Mouse (Mus musculus) Muller cell, postnatal 12 days (primary cell): Measurements from ENCODE around the gene Zfp282.
"Not testable (repeated sequence)": the region's sequence is repeated elsewhere in the genome, so short reads cannot be mapped to it uniquely, and the experiment has no call there.

ENCODE experiments used
- DNase-seq: peaks from one replicate; pipeline ENCODE4 v3.0.0-alpha.2; 2015; ENCODE audit errors: inconsistent ontology term

Gene Zfp282

DNA sequence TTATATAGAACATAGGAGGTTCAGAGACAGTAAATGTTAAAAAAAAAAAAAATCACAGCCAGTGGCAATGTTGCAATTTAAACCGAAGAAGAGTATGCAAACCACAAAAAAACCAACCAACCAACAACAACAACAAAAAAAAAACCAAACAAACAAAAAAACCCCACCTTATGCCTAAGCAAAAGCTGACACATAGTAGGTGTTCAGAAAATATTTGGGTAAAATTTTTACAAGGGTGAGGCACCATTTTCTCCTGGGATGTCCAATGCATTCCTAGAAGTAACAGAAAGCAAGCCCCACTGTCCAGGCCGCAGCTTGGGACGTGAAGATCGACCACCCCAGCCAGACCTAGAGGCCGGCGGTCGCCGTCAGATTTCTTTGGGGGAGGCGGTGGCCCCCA is at the start of gene Zfp282:
Gene Zfp282 (plus strand): TSS at position 147 of the 400 bp plus-strand sequence.
- DNase-seq = no peak

DNA sequence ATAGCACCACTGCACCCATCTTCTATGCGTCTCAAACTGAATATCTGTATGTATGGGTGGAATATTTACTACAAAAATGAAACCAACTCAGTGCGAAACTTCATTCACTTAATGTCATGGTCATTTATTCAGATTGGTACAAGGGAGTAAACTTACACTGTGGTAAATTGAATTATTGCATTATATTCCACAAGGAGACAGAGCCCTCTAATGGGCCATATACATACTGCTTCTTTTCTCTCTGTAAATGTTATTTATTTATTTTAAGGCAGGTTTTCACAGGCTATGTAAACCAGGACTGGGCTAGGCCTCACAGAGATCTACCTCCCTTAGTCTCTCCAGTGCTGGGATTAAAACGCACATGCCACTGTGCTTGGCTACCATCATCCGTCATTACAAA is 49.5 kb upstream of the Zfp282 start:
- DNase-seq = no peak

DNA sequence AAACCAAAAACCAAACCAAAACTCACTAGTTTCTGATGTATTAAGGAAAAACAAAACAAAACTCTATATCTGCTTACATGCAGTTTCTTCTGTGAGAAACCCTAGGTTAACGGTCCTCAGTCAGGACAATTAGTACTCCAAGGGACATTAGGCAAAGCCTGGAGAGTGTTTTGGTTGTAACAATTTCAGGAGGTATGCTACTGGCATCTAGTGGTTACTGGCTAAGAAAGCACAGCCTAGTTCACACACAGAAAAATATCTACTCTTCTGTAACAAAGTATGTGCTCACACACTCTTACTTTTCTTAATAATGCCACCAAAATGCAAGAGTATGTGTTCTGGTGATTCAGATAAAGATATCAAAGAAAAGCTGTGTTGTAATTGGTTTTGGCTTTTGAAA is 48.1 kb upstream of the Zfp282 start:
- DNase-seq = peak; percentile 42

DNA sequence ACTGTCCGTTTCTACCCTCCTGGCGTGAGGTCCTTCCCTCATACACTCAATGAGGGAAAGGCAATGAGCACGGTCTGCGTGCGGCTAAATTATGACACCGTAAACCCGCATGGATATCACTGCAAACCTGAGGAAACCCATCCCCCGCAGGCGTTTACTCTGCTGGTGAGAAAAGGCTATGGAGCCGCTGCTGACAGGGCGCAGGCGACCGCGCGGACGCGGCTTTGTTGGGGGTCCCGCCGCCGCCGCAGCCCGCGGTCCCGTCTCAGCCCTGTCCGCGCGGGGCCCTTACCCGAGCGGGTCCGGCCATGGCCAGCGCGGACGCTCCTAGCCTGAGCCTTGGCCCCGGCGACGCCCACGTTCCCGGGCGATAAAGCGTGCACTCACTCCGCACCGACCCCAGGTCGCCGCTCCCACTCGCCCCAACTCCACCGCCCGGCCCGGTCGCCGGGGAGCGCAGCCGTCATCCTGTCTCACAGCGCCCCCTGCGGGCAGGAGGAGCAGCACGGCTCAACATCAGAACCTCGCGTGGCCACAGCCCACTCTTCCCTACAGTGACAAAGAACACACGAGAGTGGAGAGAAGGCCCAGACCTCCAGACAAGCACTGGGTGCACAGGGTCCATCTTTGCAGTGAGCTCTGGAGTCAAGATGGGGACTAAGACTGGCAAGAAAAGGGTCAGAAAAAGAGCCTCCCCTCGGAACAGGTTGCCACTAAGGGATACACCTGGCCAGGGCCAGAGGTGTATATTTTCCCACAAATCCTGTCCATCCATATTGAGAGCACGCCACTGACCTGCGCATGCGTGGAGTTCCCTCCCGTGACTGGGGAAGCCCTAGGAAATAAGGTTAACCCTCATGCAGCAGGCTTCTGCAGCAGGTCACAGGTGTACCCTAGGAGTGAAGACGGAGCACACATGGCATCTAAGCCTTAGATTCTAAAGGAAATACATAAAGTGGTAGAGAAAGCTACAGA is 46.6 kb upstream of the Zfp282 start, which contains the start of gene Zfp786:
Gene Zfp786 (minus strand): TSS at position 764 of the 975 bp plus-strand sequence.
- peak; percentile 90 for DNase-seq

DNA sequence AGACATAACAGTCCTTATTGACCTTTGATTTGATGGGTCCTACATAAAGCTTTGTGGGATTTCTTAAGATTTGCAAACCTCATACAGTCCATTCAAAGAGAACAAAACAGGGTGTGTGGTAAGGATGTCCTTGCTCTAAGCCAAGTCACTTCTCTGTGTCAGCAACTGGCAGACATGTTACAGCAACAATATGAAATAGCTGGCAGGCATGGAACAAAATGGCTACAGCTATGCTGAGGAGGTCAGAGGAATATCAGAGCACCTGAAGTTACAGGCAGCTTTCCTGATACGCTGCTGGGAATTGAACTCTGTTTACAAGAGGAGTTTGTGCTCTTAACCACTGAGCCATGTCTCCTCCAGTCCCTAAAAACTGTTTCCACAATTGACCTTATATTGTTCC is 44.8 kb upstream of the Zfp282 start:
- DNase-seq = no peak

DNA sequence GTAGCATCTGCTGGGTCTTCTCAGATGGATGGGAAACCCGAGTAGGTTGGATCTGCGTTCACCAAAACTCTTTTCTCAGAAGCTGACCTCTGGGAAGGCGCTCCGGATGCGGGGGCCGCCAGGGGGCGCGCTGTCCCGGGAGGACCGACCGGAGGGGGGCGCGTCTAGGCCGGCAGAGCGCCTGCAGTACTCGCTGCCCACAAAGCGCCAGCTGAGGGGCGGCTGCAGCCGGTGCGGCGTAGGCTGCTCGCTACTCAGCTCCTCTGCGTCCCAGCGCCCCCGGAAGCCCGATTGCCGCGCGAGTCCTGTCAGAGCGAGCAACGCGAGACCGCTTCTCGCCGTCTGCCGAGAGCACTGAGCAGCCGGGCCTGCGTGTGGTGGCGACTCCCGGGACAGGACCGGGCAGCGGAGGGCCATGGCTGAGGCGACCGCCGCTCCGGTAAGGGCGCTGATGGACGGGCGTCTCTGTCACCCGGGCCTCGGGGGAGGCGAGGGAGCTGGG is 41.5 kb upstream of the Zfp282 start, which contains the start of gene Zfp398:
Gene Zfp398 (plus strand): TSS at position 180 of the 502 bp plus-strand sequence.
- DNase-seq = peak; percentile 96

DNA sequence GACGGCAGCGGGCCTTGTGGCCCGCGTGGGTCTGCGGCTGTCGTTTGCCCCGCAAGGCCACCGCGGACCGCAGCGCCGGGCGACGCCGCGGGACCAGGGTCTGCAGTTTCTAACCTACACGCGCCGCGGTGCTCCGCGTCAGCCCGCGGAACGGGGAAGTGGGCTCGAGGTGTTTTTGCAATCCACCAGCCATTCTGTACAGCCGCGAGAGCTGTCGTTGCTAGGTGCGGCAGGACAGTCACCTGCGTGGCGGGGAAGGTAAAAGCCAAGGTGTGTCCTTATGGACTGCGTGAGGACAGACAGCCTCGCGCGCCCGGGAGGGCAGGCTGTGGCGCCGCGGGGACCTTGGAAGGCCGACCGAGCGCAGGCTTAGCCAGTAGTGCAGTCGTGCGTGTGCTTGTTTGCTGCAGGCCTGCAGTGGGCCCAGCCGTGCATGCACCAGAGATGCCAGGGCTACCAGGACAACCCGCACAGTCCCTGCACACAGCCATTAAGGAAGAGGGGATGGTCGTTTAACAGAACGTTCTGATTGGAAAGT is 41.0 kb upstream of the Zfp282 start:
- peak; percentile 70 for DNase-seq

DNA sequence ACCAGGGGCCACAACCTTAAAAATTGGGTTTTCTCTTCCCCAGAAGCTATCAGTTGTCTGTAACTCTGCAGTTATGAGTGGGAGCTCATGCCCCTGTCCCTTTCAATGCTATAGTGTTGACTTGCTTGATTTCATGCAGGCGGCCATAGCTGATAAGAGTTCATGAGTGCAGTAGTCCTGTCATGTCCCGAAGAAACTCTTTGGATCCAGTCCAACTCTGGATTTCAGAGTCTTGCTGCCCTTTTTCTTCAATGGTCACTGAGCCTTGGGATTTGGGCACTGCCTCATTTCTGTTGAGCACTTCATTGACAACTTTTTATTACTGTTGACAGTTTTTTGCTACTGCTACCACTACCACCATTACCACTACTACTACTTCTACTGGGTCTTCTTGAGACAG is 39.4 kb upstream of the Zfp282 start:
- no peak for DNase-seq

DNA sequence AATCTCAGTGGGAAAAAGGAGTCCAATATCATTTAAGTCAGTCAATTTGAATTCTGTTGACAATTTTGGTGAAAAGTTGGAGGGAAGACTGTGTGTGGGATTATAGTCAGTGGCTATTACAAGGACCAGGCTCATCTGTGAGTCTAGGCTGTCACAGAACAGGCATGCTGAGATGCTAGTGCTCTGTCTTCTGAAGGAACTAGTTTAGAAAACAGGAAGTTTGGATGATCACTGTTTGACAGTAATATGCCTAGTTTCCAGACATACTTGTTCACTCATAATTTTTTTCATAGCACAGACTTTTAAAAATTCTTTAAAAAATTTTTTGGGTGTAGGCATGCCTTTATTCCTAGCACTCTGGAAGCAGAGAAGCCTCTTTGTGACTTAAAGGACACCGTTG is 35.9 kb upstream of the Zfp282 start:
- DNase-seq = no peak

DNA sequence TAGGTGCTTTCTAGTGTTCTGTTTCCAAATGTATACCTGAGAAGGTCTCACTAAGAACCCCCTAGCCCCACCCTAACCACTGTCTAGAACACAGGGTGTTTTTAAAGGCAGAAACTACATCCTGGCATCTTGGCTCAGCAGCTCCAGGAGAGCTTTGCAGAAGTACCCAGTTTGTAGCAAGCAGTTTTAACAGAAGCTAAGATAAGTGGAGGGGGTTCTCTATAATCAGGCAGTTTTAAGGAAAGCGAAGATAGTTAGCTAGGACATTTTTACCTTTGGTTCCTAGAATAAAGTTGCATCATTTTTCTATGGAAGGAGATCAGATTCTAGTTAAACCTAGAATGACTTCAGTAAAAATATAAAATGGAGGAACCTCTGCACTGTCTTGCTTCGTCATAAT is 35.2 kb upstream of the Zfp282 start:
- no peak for DNase-seq

DNA sequence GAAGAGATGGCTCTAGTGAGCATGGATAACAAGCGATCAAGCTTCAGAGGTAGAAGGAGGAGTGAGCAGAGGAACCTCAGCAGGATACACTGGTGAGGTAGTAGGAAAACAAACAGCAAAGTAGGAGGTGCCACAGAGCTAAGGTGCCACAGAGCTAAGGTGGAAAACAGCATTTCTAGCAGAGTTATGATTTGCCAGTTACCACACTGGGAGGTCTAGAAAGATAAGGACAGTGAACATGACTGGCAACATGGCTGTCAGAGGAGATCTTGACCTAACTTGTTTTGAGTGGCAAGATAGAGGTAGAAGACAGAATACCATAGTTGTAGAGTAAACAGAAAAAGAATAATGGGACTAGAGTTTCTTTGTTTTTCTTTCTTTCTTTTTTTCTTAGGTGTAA is 34.7 kb upstream of the Zfp282 start:
- no peak for DNase-seq

DNA sequence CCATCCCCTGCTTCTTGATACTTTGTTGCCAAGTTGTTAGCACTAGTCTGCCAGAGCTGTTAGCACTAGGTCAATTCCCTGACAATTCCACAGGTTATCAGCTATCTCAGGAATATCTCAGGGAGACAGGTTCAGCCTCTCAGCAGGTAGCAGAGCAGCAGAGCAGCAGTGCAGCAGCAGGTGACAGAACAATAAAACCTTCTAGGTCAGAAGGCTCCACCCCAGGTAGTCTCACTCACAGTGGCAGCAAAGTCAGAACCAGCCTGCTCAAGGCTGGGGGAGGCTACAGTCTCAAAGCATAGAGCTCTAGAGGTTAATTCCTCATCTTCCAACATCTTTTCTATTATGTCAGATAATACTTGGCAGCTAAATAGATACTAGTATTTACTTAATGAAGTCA is 31.2 kb upstream of the Zfp282 start:
- DNase-seq = no peak

DNA sequence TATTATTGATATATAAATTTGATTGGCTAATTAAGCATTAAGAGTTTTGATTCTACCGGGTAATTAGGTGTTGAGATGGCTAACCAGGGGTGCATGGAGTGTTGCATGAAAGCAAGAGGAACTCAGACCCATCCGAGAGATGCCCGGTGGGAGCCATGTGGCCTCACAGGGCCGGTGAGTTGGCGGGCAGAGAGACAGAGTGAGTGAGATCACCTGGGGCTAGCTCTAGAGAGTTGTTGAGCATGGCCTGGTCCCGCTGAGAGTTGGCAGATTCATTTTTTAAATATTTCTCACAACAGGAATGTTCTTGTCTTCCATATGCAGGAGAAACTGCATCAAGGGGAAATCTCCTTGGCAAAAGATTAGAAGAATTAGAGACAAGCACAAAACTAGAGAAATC is 19.8 kb upstream of the Zfp282 start:
- no peak for DNase-seq

DNA sequence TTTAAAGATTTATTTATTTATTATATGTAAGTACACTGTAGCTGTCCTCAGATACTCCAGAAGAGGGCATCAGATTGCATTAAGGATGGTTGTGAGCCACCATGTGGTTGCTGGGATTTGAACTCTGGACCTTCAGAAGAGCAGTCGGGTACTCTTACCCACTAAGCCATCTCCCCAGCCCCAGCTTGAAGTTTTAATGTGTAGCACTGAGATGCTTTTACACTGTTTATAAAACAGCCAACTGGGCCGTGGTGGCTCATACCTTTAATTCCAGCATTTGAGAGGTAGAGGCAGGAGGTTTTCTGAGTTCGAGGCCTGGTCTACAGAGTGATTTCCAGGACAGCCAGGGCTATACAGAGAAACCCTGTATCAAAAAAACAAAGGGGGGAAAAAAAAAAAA is 19.3 kb upstream of the Zfp282 start:
- DNase-seq = not testable (repeated sequence)

DNA sequence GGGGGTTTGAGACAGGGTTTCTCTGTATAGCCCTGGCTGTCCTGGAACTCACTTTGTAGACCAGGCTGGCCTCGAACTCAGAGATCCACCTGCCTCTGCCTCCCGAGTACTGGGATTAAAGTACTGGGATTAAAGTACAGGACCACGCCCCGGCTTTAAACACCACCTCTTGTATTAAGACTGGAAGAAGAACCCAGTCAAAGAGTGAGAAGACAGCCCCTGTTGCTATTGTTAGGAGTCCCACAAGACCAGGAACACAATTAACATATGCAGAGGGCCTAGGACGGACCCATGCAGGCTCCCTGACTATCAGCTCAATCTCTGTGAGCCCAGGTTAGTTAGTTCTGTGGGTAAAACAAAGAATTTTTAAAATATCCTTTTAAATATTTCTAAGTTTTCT is 4.7 kb upstream of the Zfp282 start:
- no peak for DNase-seq

DNA sequence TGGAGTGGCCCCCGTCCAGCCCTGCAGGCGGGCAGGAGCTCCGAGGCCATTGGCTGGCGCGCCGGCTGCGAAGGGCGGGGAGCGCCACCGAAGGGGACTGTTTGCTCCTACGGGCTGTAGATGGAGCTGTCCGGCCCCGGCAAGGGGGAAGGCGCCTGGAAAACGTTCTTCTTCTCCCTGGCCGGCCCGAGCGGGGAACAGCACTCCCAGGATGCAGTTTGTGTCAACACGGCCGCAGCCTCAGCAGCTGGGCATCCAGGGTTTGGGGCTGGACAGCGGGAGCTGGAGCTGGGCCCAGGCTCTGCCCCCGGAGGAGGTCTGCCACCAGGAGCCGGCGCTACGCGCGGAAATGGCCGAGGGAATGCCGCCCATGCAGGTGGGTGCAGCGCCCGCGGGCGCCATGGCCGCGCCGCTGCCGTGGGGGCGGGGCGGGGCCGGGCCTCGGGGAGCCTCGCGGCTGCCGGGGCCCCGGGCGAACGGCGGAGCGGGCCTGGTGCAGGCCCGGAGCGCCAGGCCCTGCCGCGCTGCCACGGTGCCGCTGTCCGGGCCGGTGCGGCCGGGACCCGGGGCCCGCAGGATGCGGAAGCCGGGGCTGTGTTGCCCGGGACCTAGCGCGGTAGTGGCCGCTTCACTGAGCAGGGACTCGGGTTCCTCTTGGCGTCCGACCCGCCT is 593 bp downstream of the Zfp282 start:
- peak; percentile 96 for DNase-seq

DNA sequence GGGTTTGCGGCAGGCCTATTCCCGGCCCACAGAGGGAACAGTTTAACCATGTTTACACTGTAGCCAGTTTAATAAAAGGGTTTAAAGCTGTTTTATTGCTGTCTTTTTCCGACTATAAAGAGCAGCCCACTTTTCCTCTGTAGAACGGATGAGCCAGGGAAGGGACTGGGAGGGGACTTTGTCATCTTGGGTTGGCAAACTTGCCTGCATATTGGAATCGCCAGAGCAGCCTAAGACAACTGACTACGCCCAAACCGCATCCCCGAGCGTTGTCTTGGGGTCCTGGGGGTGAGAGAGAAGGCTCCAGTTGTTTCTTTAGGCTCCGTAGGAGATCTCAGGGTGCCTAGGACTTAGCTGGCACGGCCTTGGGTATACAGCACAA is 1.1 kb downstream of the Zfp282 start:
- peak; percentile 60 for DNase-seq

DNA sequence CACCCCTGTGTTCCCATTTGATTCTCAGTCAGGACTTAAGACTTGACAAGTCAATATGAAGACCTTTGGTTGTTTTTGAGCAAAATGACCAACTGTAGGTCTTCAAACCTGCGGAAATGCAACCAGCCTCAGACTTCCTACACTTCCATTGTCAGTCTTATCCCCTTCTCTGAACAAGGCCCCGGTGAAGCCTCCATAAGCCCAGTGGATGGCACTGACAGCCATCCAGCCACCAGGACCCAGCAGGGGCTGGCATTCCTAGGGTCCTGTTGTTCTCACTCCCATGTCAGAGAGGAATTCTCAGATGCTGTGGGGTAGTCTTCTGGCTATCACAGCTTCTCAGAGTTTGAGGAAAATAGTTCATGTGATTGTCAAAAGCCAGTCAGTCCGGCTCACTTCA is 1.6 kb downstream of the Zfp282 start:
- peak; percentile 35 for DNase-seq

DNA sequence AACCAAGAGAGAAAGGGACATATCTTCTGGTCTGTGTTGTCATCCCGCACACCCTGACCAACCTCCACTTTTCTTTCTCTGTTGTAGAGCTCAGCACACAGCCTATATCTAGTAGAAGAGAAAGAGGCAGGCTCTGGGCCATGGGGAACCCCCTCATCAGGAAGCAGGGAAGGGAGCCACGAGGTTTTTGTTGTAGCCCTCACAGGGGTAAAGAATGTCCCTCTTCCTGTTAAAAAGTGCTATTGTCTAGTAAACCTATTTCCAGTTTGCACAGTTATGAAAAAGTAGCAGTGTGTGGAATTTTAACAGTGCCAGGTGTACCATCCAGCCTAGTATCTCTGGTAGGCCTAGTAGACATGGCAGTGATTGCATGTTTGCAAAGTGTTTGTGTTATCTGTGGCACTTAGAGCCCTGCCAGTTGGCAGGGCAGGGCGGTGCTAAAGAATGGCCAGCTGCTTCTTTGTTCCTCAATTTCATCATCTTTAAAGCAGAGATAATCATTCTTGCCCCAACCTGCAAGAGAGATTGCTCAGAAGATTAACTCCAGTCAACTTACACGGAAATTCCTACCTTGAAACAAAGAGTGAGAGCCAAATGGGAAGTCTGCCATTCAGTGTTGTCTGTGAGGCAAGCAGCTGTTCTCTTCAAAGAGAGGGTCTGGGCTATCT is 2.2 kb downstream of the Zfp282 start:
- DNase-seq = no peak

DNA sequence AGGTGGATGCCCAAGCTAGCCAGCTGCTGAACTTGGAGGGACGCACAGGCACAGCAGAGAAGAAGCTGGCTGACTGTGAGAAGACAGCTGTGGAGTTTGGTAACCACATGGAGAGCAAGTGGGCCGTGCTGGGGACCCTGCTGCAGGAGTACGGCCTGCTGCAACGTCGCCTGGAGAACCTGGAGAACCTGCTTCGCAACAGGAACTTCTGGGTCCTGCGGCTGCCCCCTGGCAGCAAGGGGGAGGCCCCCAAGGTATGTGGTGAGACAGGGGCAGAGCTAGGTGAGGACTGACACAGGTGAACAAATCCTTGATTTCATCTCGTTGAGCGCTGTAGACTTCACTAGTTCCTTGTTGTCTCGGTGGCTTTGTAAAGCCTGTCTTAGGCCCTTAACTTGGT is 3.2 kb downstream of the Zfp282 start:
- DNase-seq = no peak

DNA sequence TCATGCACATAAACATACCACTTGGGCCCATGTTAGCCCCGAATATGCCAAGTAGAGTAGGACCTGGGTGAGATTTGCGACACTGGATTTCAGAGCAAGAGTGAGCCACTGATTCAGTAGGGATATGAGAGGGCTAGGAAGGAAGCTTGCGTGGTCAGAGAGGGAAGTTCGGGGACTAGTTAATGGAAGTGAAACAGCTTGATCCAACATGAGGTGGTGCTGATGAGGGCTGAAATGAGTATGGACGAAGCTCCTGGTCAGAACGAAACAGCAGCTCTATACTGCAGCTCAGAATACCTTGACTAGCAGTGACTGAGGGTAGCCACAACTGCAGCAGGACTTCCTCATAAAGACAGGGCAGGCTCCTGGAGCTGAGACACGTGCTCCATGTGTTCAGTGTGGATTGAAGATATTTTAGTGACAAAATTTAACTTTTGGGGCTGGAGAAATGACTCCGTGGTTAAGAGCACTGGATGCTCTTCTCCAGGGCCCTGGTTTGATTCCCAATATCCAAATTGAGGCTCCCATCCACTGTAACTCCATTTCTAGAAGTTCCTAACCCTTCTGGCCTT is 11.9 kb downstream of the Zfp282 start:
- no peak for DNase-seq

DNA sequence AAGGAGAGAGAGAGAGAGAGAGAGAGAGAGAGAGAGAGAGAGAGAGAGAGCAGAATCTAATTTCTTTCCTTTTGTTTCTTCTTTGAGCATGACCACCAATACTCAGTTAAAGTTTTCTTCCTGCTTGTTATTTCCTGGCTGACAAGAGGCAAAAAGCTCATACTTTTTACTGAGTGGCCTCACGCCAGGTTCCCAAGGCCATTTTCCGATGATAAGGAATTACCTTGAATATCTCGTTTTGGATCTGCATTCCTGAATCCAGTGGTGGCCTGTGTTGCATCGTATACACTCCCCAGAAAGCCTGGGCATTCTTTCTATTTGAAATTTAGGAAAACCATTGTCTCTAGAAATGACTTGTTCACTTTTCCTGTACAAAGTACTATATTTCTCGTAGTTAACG is 22.4 kb downstream of the Zfp282 start:
- no peak for DNase-seq
